ENCODE assay signal across 8 mouse cellular contexts in genomic region chr9:37552536-37553293, GRCm38 (mm10). TPM values are rescaled to one million over a fixed set of nuclear protein-coding genes. Genes with fewer than 3 reads are reported as not detected.
DNase-seq lines count a peak whose midpoint lies in the region; ATAC-seq and TF ChIP-seq lines count a peak whose summit lies in the region.

TSS of gene Nrgn (minus strand) at chr9:37552904.

- peaks cover 23% of the 10 kb centered on the region for H3K4me1 ChIP-seq in forebrain, embryonic 12.5 days
- H3K4me1 ChIP-seq in heart, postnatal 0 days (ENCODE audit: control insufficient read depth, insufficient read depth) = peaks cover 7% of the 10 kb centered on the region; the same call in 1 of the 2 replicates
- peaks cover 40% of the 10 kb centered on the region for H3K4me1 ChIP-seq in liver, embryonic 15.5 days (replicated peaks)
- H3K4me1 ChIP-seq in neural tube, embryonic 13.5 days (replicated peaks) = peaks cover 9% of the 10 kb centered on the region

- peaks cover 12% of the 10 kb centered on the region for H3K27me3 ChIP-seq in C2C12 (ENCODE audit: control insufficient read depth, insufficient read depth, insufficient read length)
- H3K27me3 ChIP-seq in forebrain, embryonic 12.5 days = peaks cover 82% of the 10 kb centered on the region
- H3K27me3 ChIP-seq in heart, postnatal 0 days (ENCODE audit: control insufficient read depth, insufficient read depth, low read length) = peaks cover 36% of the 10 kb centered on the region
- H3K27me3 ChIP-seq in liver, embryonic 15.5 days = peaks cover 53% of the 10 kb centered on the region
- peaks cover 85% of the 10 kb centered on the region for H3K27me3 ChIP-seq in neural tube, embryonic 13.5 days

- peak within 1 kb of the TSS; percentile 47 for H3ac ChIP-seq in C2C12 (ENCODE audit: control insufficient read depth, insufficient read length, low read depth)

- peak; percentile 96 for ATAC-seq in forebrain, embryonic 12.5 days (ENCODE audit: low FRiP score)
- peak; percentile 90 for ATAC-seq in heart, postnatal 0 days (ENCODE audit: insufficient read depth, low read depth)
- ATAC-seq in liver, embryonic 15.5 days (ENCODE audit: insufficient read depth) = peak; percentile 85
- peak; percentile 89 for ATAC-seq in neural tube, embryonic 13.5 days (ENCODE audit: low read depth)

- H3K36me3 ChIP-seq in C2C12 (ENCODE audit: control insufficient read depth, insufficient read depth) = no peaks in the 10 kb centered on the region
- no peaks in the 10 kb centered on the region for H3K36me3 ChIP-seq in forebrain, embryonic 12.5 days (replicated peaks)
- H3K36me3 ChIP-seq in heart, postnatal 0 days (replicated peaks; ENCODE audit: control insufficient read depth, insufficient read depth, low read length) = no peaks in the 10 kb centered on the region
- no peaks in the 10 kb centered on the region for H3K36me3 ChIP-seq in liver, embryonic 15.5 days (replicated peaks)
- no peaks in the 10 kb centered on the region for H3K36me3 ChIP-seq in neural tube, embryonic 13.5 days

- no peak for TF ChIP-seq EP300 in heart, postnatal 0 days (IDR thresholded peaks at IDR 0.05; ENCODE audit: low read depth)

- DNase-seq in adrenal gland, postnatal 14 days = peak; percentile 90
- DNase-seq in heart, postnatal 0 days (ENCODE audit: low spot score) = peak; percentile 68
- peak; percentile 88 to 89 for DNase-seq in kidney, postnatal 36 days
- peak; percentile 52 to 55 for DNase-seq in thymus, adult 18-20 months

- no peak within 1 kb of the TSS for H3K27ac ChIP-seq in forebrain, embryonic 12.5 days
- no peak within 1 kb of the TSS for H3K27ac ChIP-seq in heart, postnatal 0 days (ENCODE audit: low read depth)
- H3K27ac ChIP-seq in liver, embryonic 15.5 days (replicated peaks) = no peak within 1 kb of the TSS
- H3K27ac ChIP-seq in neural tube, embryonic 13.5 days (replicated peaks) = no peak within 1 kb of the TSS

- H3K4me2 ChIP-seq in forebrain, embryonic 12.5 days = peak within 1 kb of the TSS; percentile 89
- H3K4me2 ChIP-seq in heart, postnatal 0 days (ENCODE audit: low read depth, low read length) = peak within 1 kb of the TSS; percentile 80
- H3K4me2 ChIP-seq in liver, embryonic 15.5 days = peak within 1 kb of the TSS; percentile 85
- peak within 1 kb of the TSS; percentile 86 for H3K4me2 ChIP-seq in neural tube, embryonic 13.5 days

- no peaks in the 10 kb centered on the region for H3K9me3 ChIP-seq in forebrain, embryonic 12.5 days
- no peaks in the 10 kb centered on the region for H3K9me3 ChIP-seq in heart, postnatal 0 days (replicated peaks; ENCODE audit: control insufficient read depth, low read length)
- no peaks in the 10 kb centered on the region for H3K9me3 ChIP-seq in liver, embryonic 15.5 days (replicated peaks)
- no peaks in the 10 kb centered on the region for H3K9me3 ChIP-seq in neural tube, embryonic 13.5 days

- H3K9ac ChIP-seq in forebrain, embryonic 12.5 days = peak within 1 kb of the TSS; percentile 48
- no peak within 1 kb of the TSS; the same call in 1 of the 2 replicates for H3K9ac ChIP-seq in heart, postnatal 0 days (replicated peaks; ENCODE audit: low read depth, low read length)
- H3K9ac ChIP-seq in liver, embryonic 15.5 days = peak within 1 kb of the TSS; percentile 30; the same call in 1 of the 2 replicates
- H3K9ac ChIP-seq in neural tube, embryonic 13.5 days = peak within 1 kb of the TSS; percentile 64

- H3K4me3 ChIP-seq in C2C12 (ENCODE audit: insufficient read depth, poor library complexity, severe bottlenecking) = peak within 1 kb of the TSS; percentile 11
- H3K4me3 ChIP-seq in forebrain, embryonic 12.5 days (replicated peaks) = peak within 1 kb of the TSS; percentile 41
- peak within 1 kb of the TSS; percentile 48 for H3K4me3 ChIP-seq in heart, postnatal 0 days (ENCODE audit: low read depth, low read length)
- peak within 1 kb of the TSS; percentile 51 for H3K4me3 ChIP-seq in liver, embryonic 15.5 days (replicated peaks)
- H3K4me3 ChIP-seq in neural tube, embryonic 13.5 days = peak within 1 kb of the TSS; percentile 43

- no peaks in the 10 kb centered on the region for H3K79me2 ChIP-seq in C2C12 (ENCODE audit: control insufficient read depth, insufficient read depth)

- no peaks in the 10 kb centered on the region for H3K79me3 ChIP-seq in C2C12 (ENCODE audit: low read depth)

- TF ChIP-seq CTCF in C2C12 (IDR thresholded peaks at IDR 0.05; ENCODE audit: control insufficient read depth, insufficient read depth, insufficient read length) = no peak
- no peak for TF ChIP-seq CTCF in heart, postnatal 0 days (IDR thresholded peaks at IDR 0.05; ENCODE audit: low read depth)

- 5% methylated on average over 31 of the region's 31 CpGs for WGBS in forebrain, embryonic 12.5 days
- WGBS in heart, postnatal 0 days = 5% methylated on average over 30 of the region's 31 CpGs
- 3% methylated on average over 31 of the region's 31 CpGs for WGBS in liver, embryonic 15.5 days (ENCODE audit: insufficient replicate concordance)
- 5% methylated on average over 31 of the region's 31 CpGs for WGBS in neural tube, embryonic 13.5 days

TF ChIP-seq in C2C12, 6 proteins besides CTCF, POLR2A, EP300 and RAD21:
- TF ChIP-seq FOSL1 (IDR thresholded peaks at IDR 0.05; ENCODE audit: insufficient read depth, low read length, poor library complexity, severe bottlenecking) = no peak
- no peak for TF ChIP-seq MYOG (IDR thresholded peaks at IDR 0.05; ENCODE audit: control insufficient read depth, extremely low read depth, insufficient read length)
- TF ChIP-seq USF1 (IDR thresholded peaks at IDR 0.05; ENCODE audit: low read depth) = no peak
- TF ChIP-seq MAX (IDR thresholded peaks at IDR 0.05) = no peak
- no peak for TF ChIP-seq MYOD1 (IDR thresholded peaks at IDR 0.05; ENCODE audit: control insufficient read depth, insufficient read length, low read depth)
- TF ChIP-seq CEBPB (IDR thresholded peaks at IDR 0.05; ENCODE audit: low read depth) = no peak
TF ChIP-seq in C2C12: peak in this region for 0.

RNA-seq across cellular contexts. Expression of gene Nrgn, which starts in this region (rescaled TPM):
- 2.6 TPM for polyA plus RNA-seq in C2C12 (2012; fragmentation: generic; extraction: Trizol)
- 3.6 and 4.8 TPM in 2 replicates for total RNA-seq in adrenal gland, postnatal 14 days (2021)
- polyA plus RNA-seq in forebrain, embryonic 12.5 days (2016; fragmentation: Nextera tagmentation; extraction: Ambion mirVana) = 3.8 and 4.2 TPM in 2 replicates
- total RNA-seq in heart, postnatal 0 days (2014; rRNA removed; ENCODE audit: low replicate concordance) = not detected in 2 replicates
- polyA plus RNA-seq in heart, postnatal 0 days (2015; fragmentation: Nextera tagmentation; extraction: Ambion mirVana) = 2.0 and 2.3 TPM in 2 replicates
- 5.4 and 6.2 TPM in 2 replicates for polyA plus RNA-seq in liver, embryonic 15.5 days (2015; fragmentation: Nextera tagmentation; extraction: Ambion mirVana)
- 10.0 and 11.3 TPM in 2 replicates for polyA plus RNA-seq in neural tube, embryonic 13.5 days (2015; fragmentation: Nextera tagmentation; extraction: Ambion mirVana)
